Mouse (Mus musculus): Measurements from ENCODE around the gene Atp6v0a4. TPM values are rescaled to one million over a fixed set of nuclear protein-coding genes. Genes with fewer than 3 reads are reported as not detected.

The Atp6v0a4 gene
- polyA plus RNA-seq, 1 experiment from 2014 or later, result 7.3 TPM

DNA sequence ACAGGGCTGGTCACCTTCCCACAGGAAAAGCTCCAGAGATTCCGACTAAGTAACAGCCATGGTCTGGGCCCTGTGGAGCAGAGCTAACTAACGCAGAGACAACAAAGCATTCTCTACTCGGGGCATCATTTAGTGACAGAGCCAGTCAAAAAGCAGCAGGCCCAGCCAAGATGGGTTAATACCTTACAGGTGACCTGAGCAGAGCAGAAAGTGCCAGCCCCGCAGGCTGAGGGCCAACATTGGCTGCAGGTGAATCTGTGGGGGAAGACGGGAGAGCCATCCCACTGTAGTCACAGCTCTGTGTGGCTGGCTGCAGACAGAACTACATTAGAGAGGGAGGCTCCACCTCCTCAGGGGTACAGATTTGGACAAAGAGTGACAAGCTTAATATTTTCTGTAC lies 22.9 kb upstream of the Atp6v0a4 start:
- H3K27me3 ChIP-seq (replicated peaks), result no peaks in the 10 kb centered on the region
- H3K9me3 ChIP-seq, result no peaks in the 10 kb centered on the region
- H3K36me3 ChIP-seq, result peaks cover 5% of the 10 kb centered on the region; the same call in 1 of the 2 replicates
- no peak for ATAC-seq (ENCODE audit: insufficient read depth, low FRiP score, low read depth)
- no peak overlapping the region for H3K4me3 ChIP-seq (replicated peaks)
- no peak overlapping the region for H3K9ac ChIP-seq
- H3K4me1 ChIP-seq, result peaks cover 7% of the 10 kb centered on the region; the same call in 1 of the 2 replicates
- 82% methylated on average over 5 of the region's 5 CpGs for WGBS
- no peak overlapping the region for H3K4me2 ChIP-seq
- no peak overlapping the region for H3K27ac ChIP-seq

DNA sequence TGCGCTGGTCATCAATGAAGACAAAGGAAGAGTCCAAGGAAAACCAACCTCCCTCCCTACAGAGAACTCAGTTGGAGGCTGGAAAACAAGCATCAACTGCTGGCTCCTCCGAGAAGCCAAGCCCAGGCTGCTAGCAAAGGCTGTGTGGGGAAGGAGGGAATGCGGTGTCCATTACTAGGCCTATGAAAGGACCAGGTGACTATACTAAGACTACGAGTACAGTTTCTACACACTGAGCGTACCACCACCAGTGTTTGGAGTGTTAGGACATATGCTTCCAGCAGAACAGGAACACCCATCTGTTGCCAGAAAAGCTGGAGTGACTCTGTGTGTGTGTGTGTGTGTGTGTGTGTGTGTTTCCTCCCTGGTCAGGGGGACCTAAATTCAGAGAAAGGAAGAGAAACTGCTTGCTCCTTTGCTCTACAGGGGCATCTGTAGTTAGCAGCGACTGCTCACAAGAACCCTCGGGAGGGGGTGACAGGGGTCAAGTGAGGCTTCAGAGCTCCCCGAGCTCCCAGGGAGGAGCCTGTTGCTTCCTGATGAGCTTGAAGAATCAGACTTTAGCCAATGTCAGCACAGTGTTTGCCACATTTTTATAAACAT lies 21.2 kb upstream of the Atp6v0a4 start:
- Histone ChIP-seq H3K36me3 (peaks cover 5% of the 10 kb centered on the region; the same call in 1 of the 2 replicates), H3K27ac (peak overlapping the region; percentile 54), H3K4me1 (peaks cover 7% of the 10 kb centered on the region; the same call in 1 of the 2 replicates), H3K4me3 (replicated peaks) (no peak overlapping the region), H3K4me2 (no peak overlapping the region), H3K9ac (no peak overlapping the region), H3K9me3 (no peaks in the 10 kb centered on the region), H3K27me3 (replicated peaks) (no peaks in the 10 kb centered on the region)
- 66% methylated on average over 8 of the region's 8 CpGs for WGBS
- ATAC-seq (ENCODE audit: insufficient read depth, low FRiP score, low read depth), result no peak

GRCm38 (mm10) chr6:38144161-38144998 lies 20.0 kb upstream of the Atp6v0a4 start:
- no peaks in the 10 kb centered on the region for H3K9me3 ChIP-seq
- peaks cover 2% of the 10 kb centered on the region; the same call in 1 of the 2 replicates for H3K36me3 ChIP-seq
- WGBS, result 36% methylated on average over 9 of the region's 9 CpGs
- no peak overlapping the region for H3K4me2 ChIP-seq
- peak overlapping the region; percentile 54 for H3K27ac ChIP-seq
- H3K4me1 ChIP-seq, result peaks cover 7% of the 10 kb centered on the region; the same call in 1 of the 2 replicates
- no peak for ATAC-seq (ENCODE audit: insufficient read depth, low FRiP score, low read depth)
- no peak overlapping the region for H3K9ac ChIP-seq
- H3K4me3 ChIP-seq (replicated peaks), result no peak overlapping the region
- no peaks in the 10 kb centered on the region for H3K27me3 ChIP-seq (replicated peaks)

- peaks cover 12% of the 10 kb centered on the region for H3K36me3 ChIP-seq
- H3K27ac ChIP-seq, result no peak overlapping the region
- H3K4me2 ChIP-seq, result no peak overlapping the region
- H3K9ac ChIP-seq, result no peak overlapping the region
- ATAC-seq (ENCODE audit: insufficient read depth, low FRiP score, low read depth), result no peak
- peaks cover 7% of the 10 kb centered on the region; the same call in 1 of the 2 replicates for H3K4me1 ChIP-seq
- 91% methylated on average over 9 of the region's 9 CpGs for WGBS
- no peak overlapping the region for H3K4me3 ChIP-seq (replicated peaks)
- H3K27me3 ChIP-seq (replicated peaks), result no peaks in the 10 kb centered on the region
- H3K9me3 ChIP-seq, result no peaks in the 10 kb centered on the region
These were observed 16.0 kb upstream of the Atp6v0a4 start for GRCm38 (mm10) chr6:38140402-38140801.

GRCm38 (mm10) chr6:38139086-38139485 lies 14.7 kb upstream of the Atp6v0a4 start:
- no peak overlapping the region for H3K27ac ChIP-seq
- H3K36me3 ChIP-seq, result peaks cover 12% of the 10 kb centered on the region
- no peaks in the 10 kb centered on the region for H3K9me3 ChIP-seq
- ATAC-seq (ENCODE audit: insufficient read depth, low FRiP score, low read depth), result no peak
- H3K27me3 ChIP-seq (replicated peaks), result no peaks in the 10 kb centered on the region
- no peak overlapping the region for H3K9ac ChIP-seq
- no peak overlapping the region for H3K4me3 ChIP-seq (replicated peaks)
- no peaks in the 10 kb centered on the region for H3K4me1 ChIP-seq
- H3K4me2 ChIP-seq, result no peak overlapping the region
- 80% methylated on average over 3 of the region's 3 CpGs for WGBS

- no peaks in the 10 kb centered on the region for H3K27me3 ChIP-seq (replicated peaks)
- no peak overlapping the region for H3K9ac ChIP-seq
- no peak overlapping the region for H3K4me3 ChIP-seq (replicated peaks)
- H3K4me1 ChIP-seq, result no peaks in the 10 kb centered on the region
- H3K9me3 ChIP-seq, result no peaks in the 10 kb centered on the region
- H3K4me2 ChIP-seq, result no peak overlapping the region
- WGBS, result 83% methylated on average over 8 of the region's 8 CpGs
- no peak overlapping the region for H3K27ac ChIP-seq
- H3K36me3 ChIP-seq, result peaks cover 16% of the 10 kb centered on the region
- no peak for ATAC-seq (ENCODE audit: insufficient read depth, low FRiP score, low read depth)
These were observed 10.6 kb upstream of the Atp6v0a4 start for GRCm38 (mm10) chr6:38134806-38135559.

- ATAC-seq (ENCODE audit: insufficient read depth, low FRiP score, low read depth), result no peak; the same call in 1 of the 2 replicates
- Histone ChIP-seq H3K27me3 (replicated peaks) (no peaks in the 10 kb centered on the region), H3K4me2 (no peak overlapping the region), H3K9me3 (no peaks in the 10 kb centered on the region), H3K36me3 (peaks cover 23% of the 10 kb centered on the region), H3K9ac (no peak overlapping the region), H3K4me1 (no peaks in the 10 kb centered on the region), H3K4me3 (replicated peaks) (no peak overlapping the region), H3K27ac (no peak overlapping the region)
- 54% methylated on average over 4 of the region's 4 CpGs for WGBS
These were observed 7.4 kb upstream of the Atp6v0a4 start for GRCm38 (mm10) chr6:38131801-38132231.

GRCm38 (mm10) chr6:38129883-38130282 lies 5.5 kb upstream of the Atp6v0a4 start:
- 96% methylated on average over 5 of the region's 5 CpGs for WGBS
- Histone ChIP-seq H3K9ac (no peak overlapping the region), H3K9me3 (no peaks in the 10 kb centered on the region), H3K36me3 (0 out of 2 replicates have a peak, but pooled peaks cover 12% of the 10 kb centered on the region), H3K27me3 (replicated peaks) (no peaks in the 10 kb centered on the region), H3K4me1 (no peaks in the 10 kb centered on the region), H3K27ac (no peak overlapping the region), H3K4me2 (no peak overlapping the region), H3K4me3 (replicated peaks) (no peak overlapping the region)
- ATAC-seq (ENCODE audit: insufficient read depth, low FRiP score, low read depth), result no peak

DNA sequence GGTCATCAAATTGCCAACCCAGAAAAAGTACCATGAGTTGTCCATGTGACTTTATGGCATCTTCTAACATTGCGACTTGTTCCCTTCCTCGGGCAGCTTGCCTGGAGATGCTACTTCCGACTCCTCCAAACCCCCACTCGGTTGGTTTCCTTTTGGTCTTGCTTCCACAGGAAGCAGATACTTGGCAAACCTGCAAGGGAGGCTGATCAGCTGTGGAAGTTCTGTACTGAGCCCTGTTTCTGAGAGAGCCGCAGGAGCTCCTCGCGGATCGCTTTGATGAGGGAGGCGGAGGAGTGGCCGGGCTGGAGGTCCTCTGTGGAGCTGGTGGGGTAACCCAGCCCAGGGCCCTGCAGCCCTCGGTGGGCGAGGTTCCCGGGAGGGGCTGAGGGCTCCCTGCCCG lies 3.7 kb upstream of the Atp6v0a4 start:
- no peak overlapping the region for H3K4me2 ChIP-seq
- WGBS, result 82% methylated on average over 14 of the region's 14 CpGs
- ATAC-seq (ENCODE audit: insufficient read depth, low FRiP score, low read depth), result no peak

DNA sequence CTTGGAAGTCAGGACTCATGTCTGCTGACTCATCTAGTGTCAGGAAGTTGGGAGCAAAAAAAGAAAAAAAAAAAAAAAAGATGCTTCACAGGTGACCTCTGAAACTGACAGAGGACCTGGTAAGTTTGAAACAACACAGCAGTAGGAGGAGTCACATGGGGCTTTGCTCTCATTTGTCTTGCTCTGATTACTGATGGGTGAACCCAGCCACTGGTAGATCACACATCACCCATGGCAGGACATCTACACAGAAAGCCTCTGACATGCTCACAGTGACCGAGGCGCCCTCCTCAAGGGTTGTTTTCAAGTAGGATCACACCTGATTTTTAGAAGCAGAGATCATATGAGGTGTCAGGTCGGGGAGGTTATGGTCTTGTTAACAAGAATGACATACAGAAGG lies 1.1 kb upstream of the Atp6v0a4 start:
- no peak overlapping the region for H3K27ac ChIP-seq

More for the DNA sequence above, 3.7 kb upstream of the Atp6v0a4 start:
- H3K4me3 ChIP-seq (replicated peaks), result no peak overlapping the region
- H3K4me1 ChIP-seq, result no peaks in the 10 kb centered on the region
- H3K9me3 ChIP-seq, result no peaks in the 10 kb centered on the region
- H3K9ac ChIP-seq, result no peak overlapping the region
- H3K36me3 ChIP-seq, result 0 out of 2 replicates have a peak, but pooled peaks cover 12% of the 10 kb centered on the region
- H3K27me3 ChIP-seq (replicated peaks), result no peaks in the 10 kb centered on the region
- no peak overlapping the region for H3K27ac ChIP-seq

GRCm38 (mm10) chr6:38124882-38125281 lies 496 bp upstream of the Atp6v0a4 start:
- no peak for ATAC-seq (ENCODE audit: insufficient read depth, low FRiP score, low read depth)
- no peak overlapping the region for H3K4me2 ChIP-seq
- WGBS, result 96% methylated on average over 5 of the region's 5 CpGs

More for the DNA sequence above, 1.1 kb upstream of the Atp6v0a4 start:
- 89% methylated on average over 3 of the region's 3 CpGs for WGBS
- H3K4me2 ChIP-seq, result no peak overlapping the region
- no peak for ATAC-seq (ENCODE audit: insufficient read depth, low FRiP score, low read depth)
- H3K27me3 ChIP-seq (replicated peaks), result no peaks in the 10 kb centered on the region
- H3K4me1 ChIP-seq, result no peaks in the 10 kb centered on the region
- 0 out of 2 replicates have a peak, but pooled peaks cover 10% of the 10 kb centered on the region for H3K36me3 ChIP-seq
- H3K9ac ChIP-seq, result no peak overlapping the region
- H3K9me3 ChIP-seq, result no peaks in the 10 kb centered on the region
- no peak overlapping the region for H3K4me3 ChIP-seq (replicated peaks)

More at GRCm38 (mm10) chr6:38124882-38125281, 496 bp upstream of the Atp6v0a4 start:
- H3K27me3 ChIP-seq (replicated peaks), result no peaks in the 10 kb centered on the region
- no peaks in the 10 kb centered on the region for H3K4me1 ChIP-seq
- H3K9ac ChIP-seq, result no peak overlapping the region
- H3K9me3 ChIP-seq, result no peaks in the 10 kb centered on the region
- H3K4me3 ChIP-seq (replicated peaks), result no peak overlapping the region
- H3K36me3 ChIP-seq, result 0 out of 2 replicates have a peak, but pooled peaks cover 8% of the 10 kb centered on the region
- H3K27ac ChIP-seq, result no peak overlapping the region

Measured in stomach, embryonic 15.5 days (tissue).